Mouse (Mus musculus): ENCODE results near the gene Slc15a5. TPM values are rescaled to one million over a fixed set of nuclear protein-coding genes. Genes with fewer than 3 reads are reported as not detected.

Slc15a5 gene
- polyA plus RNA-seq (2012; rRNA removed): not detected in 2 replicates

GRCm38 (mm10) chr6:138079816-138080215 is at the start of gene Slc15a5:
Gene Slc15a5 (minus strand): TSS chr6:138079916.

Other genes with a start within 250 kb of the Slc15a5 start
- 64.9 and 128 TPM in 2 replicates for gene Mgst1, start 60.4 kb upstream of the Slc15a5 start, polyA plus RNA-seq (2012; rRNA removed)